Mouse (Mus musculus): ENCODE data around the gene Tecpr1. TPM values are rescaled to one million over a fixed set of nuclear protein-coding genes. Genes with fewer than 3 reads are reported as not detected.
A peak's percentile ranks its signal among the peaks of the same experiment; 100 is the strongest.

Tecpr1 gene
- polyA plus RNA-seq, 1 experiment from 2014 or later = 13.1 TPM

DNA sequence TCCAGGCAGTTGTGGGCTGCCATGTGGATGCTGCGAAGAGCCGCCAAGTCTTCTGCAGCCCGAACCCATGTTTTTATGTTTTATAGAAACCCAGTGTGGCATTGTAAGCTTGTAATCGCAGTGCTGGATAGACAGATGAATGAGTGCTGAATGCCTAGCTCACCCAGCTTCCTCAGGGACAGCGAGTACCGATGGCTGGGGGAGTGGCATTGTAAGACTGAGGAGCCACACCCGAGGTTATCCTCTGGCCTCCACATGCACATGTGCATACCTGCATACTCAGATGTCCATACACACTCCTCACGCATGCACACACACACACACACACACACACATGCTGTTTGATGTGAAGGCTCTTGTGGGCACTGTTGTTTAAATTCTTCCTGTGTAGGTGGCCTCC, 64.3 kb downstream of the Tecpr1 start:
- DNase-seq (ENCODE audit: low spot score, missing footprints) (no peak), ATAC-seq (ENCODE audit: low FRiP score) (no peak)
- H3K4me1 ChIP-seq (ENCODE audit: control insufficient read depth, insufficient read depth, low read length) = no peaks in the 10 kb centered on the region
- no peaks in the 10 kb centered on the region for H3K9me3 ChIP-seq (ENCODE audit: control insufficient read depth, low read length)
- H3K36me3 ChIP-seq (ENCODE audit: control insufficient read depth, insufficient read depth, low read length) = no peaks in the 10 kb centered on the region
- H3K27me3 ChIP-seq (ENCODE audit: control insufficient read depth, insufficient read depth, low read length) = no peaks in the 10 kb centered on the region
- no peak overlapping the region for H3K4me2 ChIP-seq
- no peak overlapping the region for H3K27ac ChIP-seq (ENCODE audit: low read depth, low read length)
- 93% methylated on average over 8 of the region's 8 CpGs for WGBS
- no peak overlapping the region for H3K9ac ChIP-seq (ENCODE audit: low read length)
- no peak overlapping the region for H3K4me3 ChIP-seq (ENCODE audit: low read depth, low read length)

DNA sequence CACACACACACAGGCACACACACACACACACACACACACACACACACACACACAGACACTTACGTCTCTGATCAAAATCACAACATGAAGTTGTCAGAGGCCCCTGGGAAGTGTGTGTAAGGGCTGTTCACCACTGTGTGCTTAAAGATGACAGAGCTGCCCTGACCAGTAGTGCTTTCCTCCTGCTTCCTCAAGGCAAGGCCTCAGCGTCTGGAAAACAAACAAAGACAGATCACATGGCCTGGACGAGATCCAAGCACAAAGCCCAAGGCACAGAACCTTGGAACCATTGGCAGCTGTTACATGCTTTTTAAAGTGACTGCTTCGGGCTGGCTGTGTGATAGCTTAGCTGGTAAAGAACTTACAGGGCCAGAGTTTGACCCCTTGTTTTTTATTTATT, 64.8 kb downstream of the Tecpr1 start:
- H3K36me3 ChIP-seq (ENCODE audit: control insufficient read depth, insufficient read depth, low read length) = no peaks in the 10 kb centered on the region
- 57% methylated on average over 4 of the region's 4 CpGs for WGBS
- no peak overlapping the region for H3K9ac ChIP-seq (ENCODE audit: low read length)
- H3K27ac ChIP-seq (ENCODE audit: low read depth, low read length) = no peak overlapping the region
- ATAC-seq (ENCODE audit: low FRiP score) (no peak), DNase-seq (ENCODE audit: low spot score, missing footprints) (no peak)
- H3K27me3 ChIP-seq (ENCODE audit: control insufficient read depth, insufficient read depth, low read length) = no peaks in the 10 kb centered on the region
- H3K4me3 ChIP-seq (ENCODE audit: low read depth, low read length) = no peak overlapping the region
- no peaks in the 10 kb centered on the region for H3K9me3 ChIP-seq (ENCODE audit: control insufficient read depth, low read length)
- H3K4me2 ChIP-seq = no peak overlapping the region
- H3K4me1 ChIP-seq (ENCODE audit: control insufficient read depth, insufficient read depth, low read length) = no peaks in the 10 kb centered on the region

DNA sequence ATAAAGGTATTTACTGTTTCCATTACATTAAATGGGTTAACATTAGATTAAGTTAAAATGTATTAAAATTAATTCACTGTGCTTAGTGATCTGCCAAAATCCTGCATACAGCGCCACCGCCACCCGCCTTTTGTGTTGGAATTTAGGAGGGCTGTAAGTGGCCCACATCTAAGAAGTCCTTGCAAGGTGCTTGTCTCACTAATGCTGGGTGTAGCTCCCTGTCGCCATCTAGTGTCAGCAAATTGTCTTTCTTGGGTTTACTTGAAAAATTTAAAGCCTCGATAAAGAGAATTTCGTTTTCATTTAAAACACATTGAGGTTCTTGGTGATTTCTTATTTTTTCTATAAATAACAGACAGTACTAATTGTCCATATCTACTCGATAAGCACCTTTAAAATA, 68.9 kb downstream of the Tecpr1 start:
- H3K9me3 ChIP-seq (ENCODE audit: control insufficient read depth, low read length) = no peaks in the 10 kb centered on the region
- DNase-seq (ENCODE audit: low spot score, missing footprints) (peak; percentile 93), ATAC-seq (ENCODE audit: low FRiP score) (no peak)
- H3K9ac ChIP-seq (ENCODE audit: low read length) = no peak overlapping the region
- no peaks in the 10 kb centered on the region for H3K4me1 ChIP-seq (ENCODE audit: control insufficient read depth, insufficient read depth, low read length)
- H3K4me2 ChIP-seq = no peak overlapping the region
- H3K27ac ChIP-seq (ENCODE audit: low read depth, low read length) = no peak overlapping the region
- H3K27me3 ChIP-seq (ENCODE audit: control insufficient read depth, insufficient read depth, low read length) = no peaks in the 10 kb centered on the region
- H3K4me3 ChIP-seq (ENCODE audit: low read depth, low read length) = no peak overlapping the region
- WGBS = 35% methylated on average over 7 of the region's 7 CpGs
- no peaks in the 10 kb centered on the region for H3K36me3 ChIP-seq (ENCODE audit: control insufficient read depth, insufficient read depth, low read length)

GRCm38 (mm10) chr5:144151270-144151669, 72.1 kb downstream of the Tecpr1 start:
- Histone ChIP-seq H3K4me2 (no peak overlapping the region), H3K9ac (ENCODE audit: low read length) (no peak overlapping the region), H3K9me3 (ENCODE audit: control insufficient read depth, low read length) (no peaks in the 10 kb centered on the region), H3K27me3 (ENCODE audit: control insufficient read depth, insufficient read depth, low read length) (no peaks in the 10 kb centered on the region), H3K27ac (ENCODE audit: low read depth, low read length) (no peak overlapping the region), H3K4me3 (ENCODE audit: low read depth, low read length) (no peak overlapping the region), H3K36me3 (ENCODE audit: control insufficient read depth, insufficient read depth, low read length) (peaks cover 4% of the 10 kb centered on the region; the same call in 1 of the 2 replicates), H3K4me1 (ENCODE audit: control insufficient read depth, insufficient read depth, low read length) (no peaks in the 10 kb centered on the region)
- ATAC-seq (ENCODE audit: low FRiP score) (no peak), DNase-seq (ENCODE audit: low spot score, missing footprints) (no peak)
- 93% methylated on average over 4 of the region's 4 CpGs for WGBS

- H3K4me2 ChIP-seq = no peak overlapping the region
- no peak overlapping the region for H3K27ac ChIP-seq (ENCODE audit: low read depth, low read length)
- peaks cover 4% of the 10 kb centered on the region; the same call in 1 of the 2 replicates for H3K36me3 ChIP-seq (ENCODE audit: control insufficient read depth, insufficient read depth, low read length)
- H3K4me3 ChIP-seq (ENCODE audit: low read depth, low read length) = no peak overlapping the region
- DNase-seq (ENCODE audit: low spot score, missing footprints) = no peak
- no peaks in the 10 kb centered on the region for H3K4me1 ChIP-seq (ENCODE audit: control insufficient read depth, insufficient read depth, low read length)
- no peak overlapping the region for H3K9ac ChIP-seq (ENCODE audit: low read length)
- no peaks in the 10 kb centered on the region for H3K27me3 ChIP-seq (ENCODE audit: control insufficient read depth, insufficient read depth, low read length)
- 94% methylated on average over 4 of the region's 4 CpGs for WGBS
- no peaks in the 10 kb centered on the region for H3K9me3 ChIP-seq (ENCODE audit: control insufficient read depth, low read length)
- ATAC-seq (ENCODE audit: low FRiP score) = no peak
These were observed 73.9 kb downstream of the Tecpr1 start for GRCm38 (mm10) chr5:144149530-144149929.

- H3K27ac ChIP-seq (ENCODE audit: low read depth, low read length) = no peak overlapping the region
- DNase-seq (ENCODE audit: low spot score, missing footprints) (no peak), ATAC-seq (ENCODE audit: low FRiP score) (no peak)
- no peak overlapping the region for H3K4me2 ChIP-seq
- peaks cover 4% of the 10 kb centered on the region; the same call in 1 of the 2 replicates for H3K36me3 ChIP-seq (ENCODE audit: control insufficient read depth, insufficient read depth, low read length)
- no peaks in the 10 kb centered on the region for H3K9me3 ChIP-seq (ENCODE audit: control insufficient read depth, low read length)
- no peaks in the 10 kb centered on the region for H3K27me3 ChIP-seq (ENCODE audit: control insufficient read depth, insufficient read depth, low read length)
- H3K9ac ChIP-seq (ENCODE audit: low read length) = no peak overlapping the region
- no peaks in the 10 kb centered on the region for H3K4me1 ChIP-seq (ENCODE audit: control insufficient read depth, insufficient read depth, low read length)
- H3K4me3 ChIP-seq (ENCODE audit: low read depth, low read length) = no peak overlapping the region
These were observed 76.5 kb downstream of the Tecpr1 start for GRCm38 (mm10) chr5:144146898-144147297.

Other genes with a start within 250 kb of the Tecpr1 start
- 125 and 131 TPM in 2 replicates for gene Ccz1, start 208.7 kb downstream of the Tecpr1 start, polyA plus RNA-seq (2014; fragmentation: Nextera tagmentation; extraction: Ambion mirVana)
- gene Ocm, start 196.9 kb downstream of the Tecpr1 start, polyA plus RNA-seq (2014; fragmentation: Nextera tagmentation; extraction: Ambion mirVana) = not detected in 2 replicates
- 4.7 and 4.8 TPM in 2 replicates for gene Lmtk2, start 123.2 kb downstream of the Tecpr1 start, polyA plus RNA-seq (2014; fragmentation: Nextera tagmentation; extraction: Ambion mirVana)
- not detected in 2 replicates for gene Bhlha15, start 33.3 kb downstream of the Tecpr1 start, polyA plus RNA-seq (2014; fragmentation: Nextera tagmentation; extraction: Ambion mirVana)
- 123 and 130 TPM in 2 replicates for gene Bri3, start 20.8 kb upstream of the Tecpr1 start, polyA plus RNA-seq (2014; fragmentation: Nextera tagmentation; extraction: Ambion mirVana)
- 1.8 and 2.4 TPM in 2 replicates for gene Baiap2l1, start 134.5 kb upstream of the Tecpr1 start, polyA plus RNA-seq (2014; fragmentation: Nextera tagmentation; extraction: Ambion mirVana)